ENCODE assay signal across 8 mouse cellular contexts in genomic region chrX:20547609-20548008, GRCm38 (mm10). TPM values are rescaled to one million over a fixed set of nuclear protein-coding genes. Genes with fewer than 3 reads are reported as not detected.
DNase-seq lines count a peak whose midpoint lies in the region; ATAC-seq and TF ChIP-seq lines count a peak whose summit lies in the region.
"Had no signal": no experiment of that assay in that cellular context is flagged by ENCODE, and none has a peak within 500 bp of the region (broad histone marks: within the 10 kb centered on the region; RNA-seq: fewer than 3 reads in every experiment).

No protein-coding gene starts in this region.

- no peak for TF ChIP-seq EP300 in ES-Bruce4 (IDR thresholded peaks at IDR 0.05; ENCODE audit: insufficient read depth, low read depth, low read length)

- no peaks in the 10 kb centered on the region for H3K4me1 ChIP-seq in ES-Bruce4 (ENCODE audit: control insufficient read depth, insufficient read depth, low read length)
- H3K4me1 ChIP-seq in lung, embryonic 15.5 days = peaks cover 10% of the 10 kb centered on the region; the same call in 1 of the 2 replicates

- WGBS in lung, embryonic 15.5 days = 40% methylated on average over 5 of the region's 5 CpGs

- no peaks in the 10 kb centered on the region for H3K36me3 ChIP-seq in ES-Bruce4 (ENCODE audit: control insufficient read depth, insufficient read depth, low read length, poor library complexity, severe bottlenecking)
- H3K36me3 ChIP-seq in lung, embryonic 15.5 days = no peaks in the 10 kb centered on the region

- no peak overlapping the region for H3K27ac ChIP-seq in ES-Bruce4 (ENCODE audit: insufficient read depth, low read length)
- H3K27ac ChIP-seq in lung, embryonic 15.5 days = peak overlapping the region; percentile 94
- H3K27ac ChIP-seq: macrophage had no signal

- ATAC-seq in lung, embryonic 15.5 days (ENCODE audit: borderline replicate concordance, extremely low read depth, low FRiP score, low TSS enrichment) = peak; percentile 85

- DNase-seq in NIH3T3 (ENCODE audit: low read depth) = peak; percentile 49
- peak; percentile 13 to 15 for DNase-seq in heart, postnatal 14 days
- DNase-seq in left cerebral cortex, postnatal 4 days = no peak
- DNase-seq in gastrocnemius, postnatal 14 days = no peak
- DNase-seq in frontal cortex, adult 2 months (ENCODE audit: extremely low spot score in 1 of 2, low spot score in 1 of 2) = no peak

- peak overlapping the region; percentile 46; the same call in 1 of the 2 replicates for H3K9ac ChIP-seq in ES-Bruce4 (ENCODE audit: low read depth, poor library complexity, severe bottlenecking)
- H3K9ac ChIP-seq in lung, embryonic 15.5 days = no peak overlapping the region

- no peak overlapping the region for H3K4me3 ChIP-seq in ES-Bruce4 (ENCODE audit: low read depth, low read length)
- peak overlapping the region; percentile 32 for H3K4me3 ChIP-seq in lung, embryonic 15.5 days

- intact Hi-C loops in heart, postnatal 14 days (cut with DNase I) = no loop called here
- intact Hi-C loops in left cerebral cortex, postnatal 4 days (cut with DNase I) = no loop called here
- intact Hi-C loops in gastrocnemius, postnatal 14 days (cut with DNase I; ENCODE audit: low total_unique reads) = no loop called here

- no peak for TF ChIP-seq CTCF in ES-Bruce4 (IDR thresholded peaks at IDR 0.05; ENCODE audit: low read depth, low read length)

- TF ChIP-seq POLR2A in ES-Bruce4 (IDR thresholded peaks at IDR 0.05; ENCODE audit: insufficient read depth, low read length) = no peak

- H3K9me3 ChIP-seq in ES-Bruce4 (replicated peaks; ENCODE audit: control insufficient read depth, insufficient read depth, low read length, poor library complexity, severe bottlenecking) = no peaks in the 10 kb centered on the region
- no peaks in the 10 kb centered on the region for H3K9me3 ChIP-seq in lung, embryonic 15.5 days

- H3K4me2 ChIP-seq in lung, embryonic 15.5 days = peak overlapping the region; percentile 59

- no peaks in the 10 kb centered on the region for H3K27me3 ChIP-seq in ES-Bruce4 (ENCODE audit: control insufficient read depth, insufficient read depth, low read length, poor library complexity, severe bottlenecking)
- H3K27me3 ChIP-seq in lung, embryonic 15.5 days = no peaks in the 10 kb centered on the region

RNA-seq across cellular contexts. Expression of gene Rgn, which starts 2.0 kb away (rescaled TPM):
- not detected in 2 replicates for polyA plus RNA-seq in ES-Bruce4 (2011; ENCODE audit: insufficient read depth, insufficient read length, low read depth, missing spikeins)
- under 1 TPM; 0.59 to 0.84 TPM for total RNA-seq in heart, postnatal 14 days (2021)
- polyA plus RNA-seq in lung, embryonic 15.5 days (2015; fragmentation: Nextera tagmentation; extraction: Ambion mirVana) = 2.0 and 3.0 TPM in 2 replicates
- total RNA-seq in left cerebral cortex, postnatal 4 days (2021) = under 1 TPM in 1 of 2 experiments, not detected in 1; 0.24 TPM
- total RNA-seq in gastrocnemius, postnatal 14 days (2021) = not detected
- 0.15 and 0.26 TPM in 2 replicates for polyA plus RNA-seq in frontal cortex, adult 2 months (2012; rRNA removed)
- polyA plus RNA-seq: macrophage had no signal

Comparison
In these comparisons a context has a peak if more than half of its experiments do, and no peak if none do; other contexts are left out.
1. DNase-seq: peak in NIH3T3 (single experiment) and heart, postnatal 14 days (2 of 2); none in left cerebral cortex, postnatal 4 days (single experiment), gastrocnemius, postnatal 14 days (single experiment) and frontal cortex, adult 2 months (0 of 2).